Mouse (Mus musculus) spleen, postnatal 36 days (tissue): Measurements from ENCODE around the gene Heyl.

Experiments used
- DNase-seq, 2 experiments: peaks; one replicate each; pipeline ENCODE4 v3.0.0; 2022; ENCODE audit warnings: low spot score in 2 of 2, mixed read lengths in 1 of 2

Heyl gene

DNA sequence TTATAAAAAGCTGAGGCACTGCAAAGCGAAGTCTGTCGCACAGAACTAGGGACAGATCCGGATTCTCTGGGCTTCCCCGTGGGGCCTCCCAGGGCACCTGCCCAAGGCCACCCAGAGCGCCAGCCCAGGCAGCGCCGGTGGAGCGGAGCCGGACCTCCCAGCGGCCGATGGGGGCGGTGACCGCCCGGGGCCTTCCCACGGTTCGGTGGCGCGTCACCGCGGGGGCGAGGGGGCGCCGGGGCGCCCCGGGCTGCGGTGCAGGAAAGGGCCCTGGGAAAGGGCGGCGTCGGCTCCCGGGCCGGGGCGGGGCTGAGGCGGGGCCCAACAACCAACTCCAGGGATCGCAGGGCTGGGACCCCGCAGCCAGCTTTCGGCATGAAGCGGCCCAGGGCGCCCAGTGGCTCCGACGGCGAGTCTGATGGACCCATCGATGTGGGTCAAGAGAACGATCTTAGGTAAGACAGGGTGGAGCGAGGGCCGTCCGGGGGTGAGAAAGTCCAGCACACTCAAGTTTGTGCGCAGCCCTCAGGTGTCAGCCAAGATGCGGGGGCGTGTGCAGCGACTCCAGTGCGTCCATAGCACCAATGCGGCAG, at the start of gene Heyl:
Gene Heyl (plus strand): TSS at position 65 of the 593 bp plus-strand sequence.
- peak; percentile 43 to 50 for DNase-seq

DNA sequence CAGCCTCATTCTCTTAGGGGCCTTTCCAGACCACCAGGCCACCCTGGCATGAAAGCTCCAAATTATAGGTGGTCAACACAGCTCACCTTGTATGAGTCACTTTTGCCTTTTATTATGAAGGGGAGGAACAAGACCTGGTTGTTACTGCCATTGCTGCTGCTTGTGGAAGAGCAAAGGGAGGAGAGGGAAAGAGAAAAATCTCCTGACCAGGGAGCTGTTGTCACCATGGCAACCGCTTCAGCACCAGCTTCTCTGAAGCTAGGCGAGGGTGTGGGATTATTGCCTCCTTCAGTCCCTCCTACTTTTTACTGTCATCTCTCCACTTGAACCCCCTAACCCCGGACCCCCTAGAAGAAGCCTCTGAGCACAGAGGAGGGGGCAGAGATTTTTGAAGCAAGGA, 48.5 kb upstream of the Heyl start:
- no peak for DNase-seq

DNA sequence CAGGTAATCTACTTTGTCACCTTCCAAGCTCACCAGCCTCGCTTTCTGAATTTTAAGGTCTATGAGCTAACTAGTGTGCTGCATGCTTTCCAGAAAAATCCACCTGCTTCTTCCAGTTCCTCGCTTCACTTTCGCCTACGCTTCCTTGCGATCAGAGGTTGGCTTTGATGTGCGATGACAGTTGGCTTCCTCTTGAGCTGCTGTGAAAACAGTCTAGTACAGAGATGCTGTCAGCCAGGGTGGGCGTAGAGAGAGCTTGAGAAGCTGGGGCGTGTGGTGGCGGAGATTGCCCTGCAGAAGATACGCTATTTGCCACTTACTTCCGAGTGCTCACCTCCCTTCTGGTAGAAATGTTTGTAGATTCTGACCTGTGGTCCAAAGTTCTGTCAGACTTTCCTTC, 41.0 kb upstream of the Heyl start:
- DNase-seq, result no peak

- no peak for DNase-seq
Observed at GRCm38 (mm10) chr4:123193791-123194190, 39.6 kb upstream of the Heyl start.

DNA sequence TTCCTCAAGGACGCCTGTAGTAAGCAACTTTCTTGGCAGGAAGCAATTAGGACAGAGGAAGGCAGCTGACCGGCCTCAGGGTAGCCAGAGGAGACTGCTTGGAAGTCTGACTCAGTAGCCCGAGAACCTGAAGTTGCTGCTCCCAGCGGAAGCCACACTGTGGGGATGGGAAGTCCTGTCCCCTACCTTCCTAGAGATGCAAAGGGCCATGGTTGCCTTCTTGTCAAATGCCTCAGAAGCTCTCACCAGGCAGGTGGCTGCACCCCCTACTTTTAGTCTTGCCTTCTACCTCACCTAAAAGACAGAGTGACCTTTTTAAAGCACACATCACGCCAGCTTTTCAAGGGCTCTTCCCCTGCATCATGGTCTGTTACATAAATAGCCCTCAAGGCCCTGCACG, 36.7 kb upstream of the Heyl start:
- DNase-seq, result no peak

- DNase-seq, result no peak
Observed at GRCm38 (mm10) chr4:123200771-123201185, 32.6 kb upstream of the Heyl start.

GRCm38 (mm10) chr4:123201186-123202093, 31.9 kb upstream of the Heyl start, which contains the start of gene Nt5c1a:
Gene Nt5c1a (plus strand): TSS chr4:123201504.
- DNase-seq, result no peak

DNA sequence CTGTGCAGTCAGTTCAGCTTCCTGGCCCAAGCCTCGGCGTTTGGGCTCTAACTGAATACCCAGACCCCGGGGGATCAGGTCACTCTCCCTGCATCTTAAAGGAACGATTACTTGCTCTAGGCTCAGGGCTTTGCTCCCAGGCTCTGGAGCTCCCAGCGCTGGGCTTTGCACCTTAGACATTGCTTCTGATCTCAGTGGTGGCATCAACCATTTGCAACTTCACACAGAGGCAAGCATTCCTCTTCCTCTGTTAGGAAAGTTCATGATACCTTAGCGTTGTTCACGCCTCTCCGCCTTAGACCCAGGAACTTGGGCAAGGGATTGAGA, 31.3 kb upstream of the Heyl start:
- no peak for DNase-seq

DNA sequence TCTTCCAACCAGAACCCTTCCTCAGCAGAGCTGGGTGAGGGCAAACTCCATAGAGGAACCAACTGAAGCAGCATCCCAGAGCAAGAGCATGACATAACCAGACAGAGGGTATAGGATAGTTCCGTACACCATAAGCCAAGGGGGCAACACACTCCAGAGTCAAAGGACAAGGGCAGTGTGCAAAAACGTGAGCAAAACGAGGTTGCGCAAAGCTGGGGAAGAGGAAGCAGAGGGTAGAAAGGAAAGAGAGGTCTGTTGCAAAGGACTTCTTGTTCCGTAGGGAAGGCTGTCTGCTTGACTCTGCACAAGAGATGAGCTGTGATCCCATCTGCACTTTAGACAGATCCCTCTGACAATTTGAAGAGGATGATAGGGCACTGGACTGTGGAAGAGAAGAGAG, 26.0 kb upstream of the Heyl start:
- no peak for DNase-seq

DNA sequence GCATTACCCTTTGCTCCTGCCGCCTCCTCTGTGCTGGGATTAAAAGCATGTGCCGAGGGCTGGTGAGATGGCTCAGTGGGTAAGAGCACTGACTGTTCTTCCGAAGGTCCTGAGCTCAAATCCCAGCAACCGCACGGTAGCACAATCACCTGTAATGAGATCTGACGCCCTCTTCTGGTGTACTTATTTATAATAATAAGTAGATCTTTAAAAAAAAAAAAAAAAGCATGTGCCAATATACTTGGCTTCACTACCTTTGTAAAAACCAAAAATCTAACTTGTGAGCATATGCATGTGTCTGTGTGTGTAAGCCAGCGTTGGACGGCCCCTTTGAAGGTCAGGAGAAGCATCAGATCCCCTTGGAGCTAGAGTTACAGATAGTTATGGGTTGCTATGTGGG, 22.4 kb upstream of the Heyl start:
- DNase-seq, result no peak

- DNase-seq, result no peak
Observed at GRCm38 (mm10) chr4:123211453-123211852, 21.9 kb upstream of the Heyl start.

DNA sequence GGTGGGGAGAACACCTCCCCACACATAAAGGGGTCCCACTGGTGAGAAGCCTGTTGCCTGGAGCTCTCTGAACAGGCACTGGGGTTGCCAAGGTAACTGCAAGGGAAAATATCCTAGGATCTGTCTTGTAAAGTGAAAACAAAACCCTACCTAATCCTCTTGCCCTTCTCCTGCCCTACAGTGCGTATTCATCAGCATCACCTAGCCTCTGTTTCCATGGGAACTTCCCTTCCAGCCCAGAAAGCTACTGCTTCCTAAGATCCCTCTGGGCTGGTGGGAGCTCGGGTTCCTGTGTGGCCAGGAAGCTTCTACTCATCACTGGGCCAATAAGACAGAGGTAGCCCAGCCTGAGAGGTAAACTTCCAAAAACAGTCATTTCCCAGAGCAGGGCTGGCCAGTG, 21.0 kb upstream of the Heyl start:
- no peak for DNase-seq

DNA sequence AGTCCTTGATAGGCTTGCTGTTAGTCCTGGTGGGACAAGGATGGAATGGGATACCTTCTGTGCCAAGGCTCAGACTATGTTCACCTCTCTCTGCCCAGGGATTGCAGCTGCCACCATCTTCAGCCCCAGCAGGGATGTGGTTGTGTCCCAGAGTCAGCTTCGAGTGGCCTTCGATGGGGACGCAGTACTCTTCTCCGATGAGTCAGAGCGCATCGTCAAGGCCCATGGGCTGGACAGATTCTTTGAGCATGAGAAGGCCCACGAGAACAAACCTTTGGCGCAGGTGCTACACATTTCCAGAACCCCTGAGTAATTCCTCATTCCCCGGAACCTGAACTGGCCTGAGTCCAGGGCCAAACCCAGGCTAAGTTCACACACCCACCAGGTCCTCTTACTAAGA, 19.4 kb upstream of the Heyl start:
- no peak for DNase-seq

- no peak for DNase-seq
Observed at GRCm38 (mm10) chr4:123215367-123215766, 18.0 kb upstream of the Heyl start.

DNA sequence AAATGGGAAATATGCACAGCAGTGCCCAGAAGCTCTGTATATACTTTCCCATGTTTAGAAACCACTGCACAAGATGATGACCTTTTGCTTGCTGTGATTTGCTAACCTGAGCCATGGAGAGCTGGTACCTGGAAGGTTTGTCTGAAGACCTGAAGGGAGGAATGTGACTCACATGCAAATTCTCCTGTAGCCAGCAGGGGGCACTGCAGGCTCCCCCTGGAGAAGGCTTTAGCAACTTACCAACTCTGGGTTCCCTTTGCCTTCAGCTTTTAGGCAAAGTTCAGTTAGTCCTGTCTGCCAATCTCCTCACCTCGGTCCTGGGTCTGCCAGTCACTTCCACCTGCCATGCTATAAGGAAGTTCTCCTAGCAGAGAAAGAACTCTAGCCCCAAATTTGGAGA, 16.6 kb upstream of the Heyl start:
- no peak for DNase-seq

DNA sequence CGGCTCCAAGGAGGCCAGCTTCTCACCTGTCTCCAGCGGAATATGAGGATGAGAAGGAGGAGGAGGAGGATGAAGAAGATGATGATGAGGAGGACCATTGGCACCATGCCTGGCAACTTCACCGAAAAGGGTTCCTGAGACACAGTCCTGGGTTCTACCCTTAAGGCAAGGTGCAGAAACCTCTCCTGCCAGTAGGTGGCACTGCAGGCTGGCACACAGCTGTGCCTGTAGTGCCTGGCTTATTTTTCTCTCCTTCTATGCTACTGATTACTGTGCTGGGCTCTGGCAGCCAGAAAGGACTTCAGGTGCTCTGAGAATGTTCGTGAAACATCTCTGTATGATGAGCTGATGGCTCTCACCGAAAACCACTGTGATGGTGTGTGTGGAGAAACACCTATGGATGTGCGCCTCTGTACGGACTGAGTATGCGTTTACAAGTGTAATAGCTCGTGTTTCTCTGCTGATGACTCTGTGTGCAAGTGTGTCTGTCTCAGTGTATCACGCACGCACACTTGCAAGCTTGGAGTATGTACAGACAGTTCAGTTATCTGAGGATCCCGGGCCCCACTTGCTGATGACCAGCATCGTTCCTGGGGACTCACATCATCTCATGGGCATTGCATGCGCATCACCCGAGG, 13.5 kb upstream of the Heyl start:
- DNase-seq, result peak; percentile 24 to 28

DNA sequence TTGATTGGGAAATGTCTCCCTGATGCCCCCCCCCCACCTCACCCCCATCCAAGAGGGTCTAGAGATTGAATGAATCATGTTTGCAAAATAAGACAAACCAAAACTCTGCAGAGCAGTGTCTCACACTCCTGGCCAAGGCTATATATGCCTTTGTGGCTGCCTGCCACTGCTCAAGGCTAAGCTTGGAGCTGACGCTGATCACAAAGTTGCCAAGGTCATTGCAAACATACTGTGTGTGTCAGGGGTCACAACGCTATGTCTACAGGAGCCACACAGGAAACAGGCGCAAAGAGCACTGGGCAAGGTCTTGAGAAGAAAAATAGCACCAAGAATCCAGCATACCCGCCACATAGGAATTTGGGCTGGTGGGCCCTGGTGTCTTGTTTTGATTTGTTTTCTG, 12.7 kb upstream of the Heyl start:
- DNase-seq, result no peak

GRCm38 (mm10) chr4:123223309-123223708, 10.0 kb upstream of the Heyl start:
- no peak for DNase-seq

GRCm38 (mm10) chr4:123225718-123226403, 7.5 kb upstream of the Heyl start:
- DNase-seq, result no peak

- no peak for DNase-seq
Observed at GRCm38 (mm10) chr4:123227707-123228106, 5.6 kb upstream of the Heyl start.

- DNase-seq, result peak in 1 of 2 experiments; percentile 11
Observed at GRCm38 (mm10) chr4:123228270-123228669, 5.1 kb upstream of the Heyl start.

GRCm38 (mm10) chr4:123229166-123229565, 4.2 kb upstream of the Heyl start:
- DNase-seq, result no peak
